Mouse (Mus musculus) splenic B cell, adult 2 months (primary cell): ENCODE data around the gene Sdr16c6.

Experiments used
- DNase-seq: peaks from one replicate; pipeline ENCODE4 v3.0.0-alpha.2; 2011; ENCODE audit warnings: low read depth, low spot score
- H3K27me3 ChIP-seq: 2 replicates; pipeline ENCODE4 v1.6.1; 2012; ENCODE audit warnings: mild to moderate bottlenecking, low read length, moderate library complexity, mixed read lengths; ENCODE audit not compliant: control insufficient read depth, poor library complexity, insufficient read depth, severe bottlenecking
- H3K36me3 ChIP-seq: 2 replicates; pipeline ENCODE4 v1.6.1; 2012; ENCODE audit warnings: mild to moderate bottlenecking, low read length, moderate library complexity, mixed read lengths; ENCODE audit not compliant: control insufficient read depth, poor library complexity, insufficient read depth, severe bottlenecking

Gene Sdr16c6

GRCm38 (mm10) chr4:4077372-4077771 is at the start of gene Sdr16c6:
Gene Sdr16c6, minus strand, starts transcription at chr4:4077522.
- Histone ChIP-seq H3K36me3 (no peaks in the 10 kb centered on the region), H3K27me3 (no peaks in the 10 kb centered on the region)
- DNase-seq: no peak

DNA sequence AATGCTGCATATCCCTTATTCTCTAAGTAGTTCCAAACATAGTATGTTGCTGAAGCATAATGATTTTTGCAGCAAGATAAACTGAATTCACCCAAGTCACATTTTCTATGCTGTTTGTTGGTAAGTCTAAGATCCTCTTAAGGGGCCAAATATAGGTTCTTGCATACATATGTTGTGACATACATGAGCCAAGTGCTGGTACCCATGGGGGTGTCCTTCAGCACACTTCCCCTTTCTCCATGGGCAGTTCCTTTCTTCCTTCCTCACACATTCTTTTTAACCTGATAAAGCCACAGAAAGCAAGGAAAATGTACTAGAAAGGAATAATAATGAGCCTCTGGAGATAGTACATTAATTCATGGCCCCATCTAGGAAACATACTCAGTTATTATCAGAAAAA is 2.9 kb upstream of the Sdr16c6 start:
- DNase-seq: no peak
- Histone ChIP-seq H3K36me3 (no peaks in the 10 kb centered on the region), H3K27me3 (no peaks in the 10 kb centered on the region)

GRCm38 (mm10) chr4:4079132-4079531 is 1.8 kb upstream of the Sdr16c6 start:
- Histone ChIP-seq H3K27me3 (no peaks in the 10 kb centered on the region), H3K36me3 (no peaks in the 10 kb centered on the region)
- DNase-seq: no peak

- Histone ChIP-seq H3K27me3 (no peaks in the 10 kb centered on the region), H3K36me3 (no peaks in the 10 kb centered on the region)
- no peak for DNase-seq
These were observed 1.3 kb downstream of the Sdr16c6 start for GRCm38 (mm10) chr4:4076001-4076400.
